In the genomic region with DNA sequence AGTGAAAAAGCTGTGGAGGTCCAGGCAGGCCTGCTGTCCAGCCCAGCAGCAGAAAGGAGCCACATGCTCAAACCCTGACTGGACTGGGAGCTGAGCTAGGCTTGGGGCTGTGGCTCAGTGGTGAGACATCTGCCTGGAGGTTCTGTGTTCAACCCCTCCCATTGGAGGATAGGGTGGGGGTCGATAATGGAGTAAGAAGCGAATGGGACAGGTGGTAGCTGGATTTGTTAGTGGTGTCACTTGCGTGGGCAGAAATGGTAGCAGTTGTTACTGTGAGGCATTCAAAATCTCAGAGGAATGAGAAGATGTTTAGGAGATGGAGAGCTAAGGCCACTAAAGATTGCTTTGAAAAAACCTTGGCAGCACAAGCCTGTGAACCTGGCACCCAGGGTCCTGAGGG, we compare ENCODE assay signal across 29 mouse cellular contexts. TPM values are rescaled to one million over a fixed set of nuclear protein-coding genes. Genes with fewer than 3 reads are reported as not detected.
"Had no signal": no experiment of that assay in that cellular context is flagged by ENCODE, and none has a peak within 500 bp of the region (broad histone marks: within the 10 kb centered on the region; RNA-seq: fewer than 3 reads in every experiment).

No protein-coding gene starts in this region.

- H3K27ac ChIP-seq: left cerebral cortex, adult 2 months; limb, embryonic 12.5 days; limb, embryonic 13.5 days; liver, embryonic 12.5 days; liver, embryonic 13.5 days; liver, embryonic 14.5 days; liver, embryonic 15.5 days; lung, embryonic 15.5 days; macrophage; midbrain, embryonic 10.5 days; midbrain, embryonic 12.5 days; midbrain, embryonic 13.5 days; midbrain, embryonic 15.5 days; neural tube, embryonic 12.5 days had no signal

- H3K4me1 ChIP-seq: limb, embryonic 12.5 days; limb, embryonic 13.5 days; liver, embryonic 12.5 days; liver, embryonic 13.5 days; liver, embryonic 15.5 days; lung, embryonic 15.5 days; midbrain, embryonic 10.5 days; midbrain, embryonic 12.5 days; midbrain, embryonic 13.5 days; midbrain, embryonic 15.5 days; neural tube, embryonic 12.5 days had no signal

- H3K27me3 ChIP-seq: limb, embryonic 12.5 days; limb, embryonic 13.5 days; liver, embryonic 12.5 days; liver, embryonic 13.5 days; liver, embryonic 15.5 days; lung, embryonic 15.5 days; megakaryocyte, embryonic 14.5 days; midbrain, embryonic 12.5 days; midbrain, embryonic 13.5 days; midbrain, embryonic 15.5 days; neural tube, embryonic 12.5 days had no signal

- DNase-seq: left cerebral cortex, postnatal 4 days; liver; liver, embryonic 13.5 days; liver, postnatal 0 days; lung, adult 2 months; lung, postnatal 10 days; lung, postnatal 14 days; lung, postnatal 4 days; midbrain, embryonic 14.5 days had no signal

- H3K9ac ChIP-seq: limb, embryonic 12.5 days; limb, embryonic 13.5 days; liver, embryonic 12.5 days; liver, embryonic 13.5 days; liver, embryonic 14.5 days; liver, embryonic 15.5 days; liver, postnatal 0 days; lung, embryonic 14.5 days; lung, embryonic 15.5 days; midbrain, embryonic 12.5 days; midbrain, embryonic 13.5 days; midbrain, embryonic 15.5 days; neural tube, embryonic 12.5 days had no signal

- H3K9me3 ChIP-seq: limb, embryonic 12.5 days; limb, embryonic 13.5 days; liver, embryonic 12.5 days; liver, embryonic 13.5 days; liver, embryonic 15.5 days; lung, embryonic 15.5 days; megakaryocyte, embryonic 14.5 days; midbrain, embryonic 10.5 days; midbrain, embryonic 12.5 days; midbrain, embryonic 13.5 days; midbrain, embryonic 15.5 days; neural tube, embryonic 12.5 days had no signal

- ATAC-seq: liver, embryonic 12.5 days; liver, postnatal 0 days; lung, postnatal 0 days; midbrain, embryonic 13.5 days; midbrain, embryonic 15.5 days; midbrain, embryonic 16.5 days had no signal

- H3K4me3 ChIP-seq: left cerebral cortex, adult 2 months; limb, embryonic 12.5 days; limb, embryonic 13.5 days; liver, embryonic 12.5 days; liver, embryonic 13.5 days; liver, embryonic 15.5 days; lung, embryonic 15.5 days; megakaryocyte, embryonic 14.5 days; midbrain, embryonic 10.5 days; midbrain, embryonic 12.5 days; midbrain, embryonic 13.5 days; midbrain, embryonic 15.5 days; neural tube, embryonic 12.5 days had no signal

- H3K36me3 ChIP-seq: midbrain, embryonic 15.5 days had no signal

- H3K4me2 ChIP-seq: limb, embryonic 12.5 days; limb, embryonic 13.5 days; liver, embryonic 11.5 days; liver, embryonic 12.5 days; liver, embryonic 13.5 days; liver, embryonic 15.5 days; lung, embryonic 14.5 days; lung, embryonic 15.5 days; midbrain, embryonic 11.5 days; midbrain, embryonic 12.5 days; midbrain, embryonic 13.5 days; midbrain, embryonic 15.5 days; neural tube, embryonic 12.5 days had no signal

RNA-seq across cellular contexts. Expression of gene Alpk3, which starts 9.6 kb away (rescaled TPM):
- polyA plus RNA-seq: liver, adult 2 months had no signal
